Mouse (Mus musculus): ENCODE results near the gene Hnrnpu.

- TF ChIP-seq GATA1 (IDR thresholded peaks at IDR 0.05; ENCODE audit: low read length) = no peak
- TF ChIP-seq TAL1 (IDR thresholded peaks at IDR 0.05; ENCODE audit: low read length) = no peak
Observed at GRCm38 (mm10) chr1:178360264-178360663, 22.7 kb upstream of the Hnrnpu start.
